Mouse (Mus musculus) midbrain, embryonic 14.5 days (tissue): ENCODE measurements around the gene Ttc30b. TPM values are rescaled to one million over a fixed set of nuclear protein-coding genes. Genes with fewer than 3 reads are reported as not detected.
A peak's percentile ranks its signal among the peaks of the same experiment; 100 is the strongest.
"Not testable (repeated sequence)": the region's sequence is repeated elsewhere in the genome, so short reads cannot be mapped to it uniquely, and the experiment has no call there.

Experiments
- ATAC-seq: fragments of 200-750 bp; cut with Nextera tagmentation; 2 replicates; pipeline ENCODE4 v1.8.0; 2017; ENCODE audit warnings: moderate number of reproducible peaks, moderate library complexity; ENCODE audit not compliant: low FRiP score, low TSS enrichment
- DNase-seq: peaks from one replicate; pipeline ENCODE4 v3.0.0-alpha.2; 2015
- H3K27ac ChIP-seq: fragments of 300-500 bp; sonication (generic); replicated peaks from 2 replicates; pipeline ENCODE4 v1.5.1; 2014; ENCODE audit warnings: mild to moderate bottlenecking, low read depth, low read length, moderate library complexity
- H3K27me3 ChIP-seq: fragments of 300-500 bp; sonication (generic); 2 replicates; pipeline ENCODE4 v1.6.1; 2014; ENCODE audit warnings: low read length, control low read depth, mixed read lengths; ENCODE audit not compliant: control insufficient read depth, insufficient read depth
- H3K36me3 ChIP-seq: fragments of 300-500 bp; sonication (generic); 2 replicates; pipeline ENCODE4 v1.6.1; 2014; ENCODE audit warnings: low read length, control low read depth; ENCODE audit not compliant: control insufficient read depth, insufficient read depth
- H3K4me1 ChIP-seq: fragments of 300-500 bp; sonication (generic); 2 replicates; pipeline ENCODE4 v1.6.1; 2014; ENCODE audit warnings: mild to moderate bottlenecking, antibody characterized with exemption, low read length, control low read depth; ENCODE audit not compliant: control insufficient read depth, insufficient read depth
- H3K4me2 ChIP-seq: fragments of 300-500 bp; sonication (generic); 2 replicates; pipeline ENCODE4 v1.6.1; 2014; ENCODE audit warnings: mild to moderate bottlenecking, low read length, moderate library complexity
- H3K4me3 ChIP-seq: fragments of 300-500 bp; sonication (generic); replicated peaks from 2 replicates; pipeline ENCODE4 v1.5.1; 2014; ENCODE audit warnings: low read depth, low read length
- H3K9ac ChIP-seq: fragments of 300-500 bp; sonication (generic); replicated peaks from 2 replicates; pipeline ENCODE4 v1.6.1; 2014; ENCODE audit warnings: mild to moderate bottlenecking, low read length, moderate library complexity
- H3K9me3 ChIP-seq: fragments of 300-500 bp; sonication (generic); 2 replicates; pipeline ENCODE4 v1.6.1; 2016; ENCODE audit warnings: low read length, control low read depth, mixed read lengths; ENCODE audit not compliant: control insufficient read depth
- WGBS: fragments of 180-500 bp; shearing (Covaris S2); extraction: QIAGEN DNeasy Blood & Tissue Kit; methylation state at CpG from one replicate; pipeline ENCODE4 v1.1.7; 2014; 5-methylcytosine and 5-hydroxymethylcytosine counted together
- polyA plus RNA-seq: library from polyadenylated mRNA; unstranded; fragments of >200 nt; fragmentation: Nextera tagmentation; extraction: Ambion mirVana; gene quantifications from 2 replicates; pipeline ENCODE4 v1.2.1, GENCODE M21; 2014

Gene Ttc30b
- polyA plus RNA-seq, 1 experiment from 2014 or later = 21.2 TPM

DNA sequence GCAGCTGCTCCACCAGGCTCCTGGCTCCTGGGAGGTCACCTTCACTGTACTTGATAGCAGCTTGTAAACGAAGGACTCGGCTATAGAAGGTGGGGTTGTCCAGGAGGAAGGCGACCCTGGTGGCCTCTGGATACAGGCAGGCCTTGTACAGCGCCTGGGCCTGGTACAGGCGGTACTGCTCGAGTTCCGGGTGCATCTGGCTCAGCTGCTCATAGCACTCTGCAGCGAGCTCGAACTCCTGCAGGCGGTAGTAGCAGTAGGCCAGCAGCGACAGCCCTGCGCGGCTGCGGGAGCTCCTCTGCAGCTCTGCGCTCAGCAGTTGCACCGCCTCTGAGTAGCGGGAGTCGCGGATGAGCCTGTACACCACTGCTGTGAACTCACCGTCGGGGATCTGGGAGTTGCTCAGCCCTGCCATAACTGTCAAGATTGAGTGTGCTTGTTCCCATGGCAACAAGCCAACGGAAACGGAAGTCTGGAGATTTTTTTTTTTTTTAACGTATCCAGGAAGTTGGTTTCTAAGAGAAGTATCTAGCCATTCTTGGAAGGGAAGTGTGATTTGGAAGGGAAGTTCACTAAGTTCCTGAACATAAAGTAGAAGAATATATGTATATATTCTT, 39.5 kb upstream of the Ttc30b start, which contains the start of gene Ttc30a2:
Ttc30a2 (minus strand) TSS at position 419 of the 617 bp plus-strand sequence.
- H3K36me3 ChIP-seq, H3K4me1 ChIP-seq, ATAC-seq, H3K27ac ChIP-seq, H3K9me3 ChIP-seq, H3K4me3 ChIP-seq, H3K4me2 ChIP-seq, H3K27me3 ChIP-seq, H3K9ac ChIP-seq: not testable (repeated sequence)
- peak; percentile 72 for DNase-seq
- WGBS = 26% methylated on average over 15 of the region's 24 CpGs

GRCm38 (mm10) chr2:75976070-75976469, 37.7 kb upstream of the Ttc30b start:
- ATAC-seq, H3K36me3 ChIP-seq, H3K4me1 ChIP-seq, DNase-seq, H3K4me3 ChIP-seq, H3K27me3 ChIP-seq, H3K9ac ChIP-seq, H3K9me3 ChIP-seq, H3K27ac ChIP-seq, H3K4me2 ChIP-seq: not testable (repeated sequence)
- WGBS = 89% methylated on average over 2 of the region's 2 CpGs

- Histone ChIP-seq H3K4me3 (no peak overlapping the region), H3K9me3 (no peaks in the 10 kb centered on the region), H3K9ac (no peak overlapping the region), H3K27ac (no peak overlapping the region), H3K4me1 (no peaks in the 10 kb centered on the region), H3K4me2 (no peak overlapping the region), H3K27me3 (no peaks in the 10 kb centered on the region), H3K36me3 (no peaks in the 10 kb centered on the region)
- WGBS = 74% methylated on average over 9 of the region's 9 CpGs
- ATAC-seq (no peak), DNase-seq (no peak)
Observed at GRCm38 (mm10) chr2:75974131-75974530, 35.7 kb upstream of the Ttc30b start.

- Histone ChIP-seq H3K27me3 (no peaks in the 10 kb centered on the region), H3K4me2 (peak overlapping the region; percentile 36), H3K4me1 (peaks cover 20% of the 10 kb centered on the region), H3K36me3 (no peaks in the 10 kb centered on the region), H3K9me3 (no peaks in the 10 kb centered on the region), H3K9ac (no peak overlapping the region; the same call in 1 of the 2 replicates), H3K27ac (no peak overlapping the region), H3K4me3 (no peak overlapping the region)
- ATAC-seq (no peak), DNase-seq (peak; percentile 82)
- 18% methylated on average over 5 of the region's 5 CpGs for WGBS
Observed at GRCm38 (mm10) chr2:75964972-75965371, 26.6 kb upstream of the Ttc30b start.

DNA sequence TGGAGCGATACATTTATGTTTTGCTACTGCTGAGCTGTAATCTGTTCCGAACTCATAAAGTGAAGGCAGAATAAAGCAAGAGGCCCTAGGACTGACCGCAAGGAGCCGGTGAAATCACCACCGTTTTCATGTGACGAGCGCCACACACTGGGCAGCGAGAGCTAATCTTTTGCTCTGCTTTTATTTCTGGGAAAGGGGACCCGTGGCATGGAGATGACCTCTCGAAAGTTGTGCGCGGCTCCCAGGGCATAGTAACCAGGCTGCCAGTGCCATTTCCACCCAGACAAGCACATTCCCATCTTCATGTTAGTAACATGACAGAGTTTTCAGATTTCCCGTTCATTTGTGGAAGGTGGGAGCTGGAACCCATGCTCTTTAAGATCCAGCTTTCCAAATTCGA, 26.1 kb upstream of the Ttc30b start:
- ATAC-seq (no peak), DNase-seq (peak; percentile 71)
- Histone ChIP-seq H3K4me2 (peak overlapping the region; percentile 36), H3K4me1 (peaks cover 24% of the 10 kb centered on the region), H3K36me3 (no peaks in the 10 kb centered on the region), H3K4me3 (no peak overlapping the region), H3K27ac (no peak overlapping the region), H3K9me3 (no peaks in the 10 kb centered on the region), H3K27me3 (no peaks in the 10 kb centered on the region), H3K9ac (peak overlapping the region; percentile 20; the same call in 1 of the 2 replicates)
- WGBS = 15% methylated on average over 14 of the region's 14 CpGs

GRCm38 (mm10) chr2:75964051-75964450, 25.7 kb upstream of the Ttc30b start:
- H3K9ac ChIP-seq = no peak overlapping the region
- DNase-seq (no peak), ATAC-seq (no peak)
- no peak overlapping the region for H3K27ac ChIP-seq
- H3K4me1 ChIP-seq = peaks cover 29% of the 10 kb centered on the region
- H3K4me3 ChIP-seq = no peak overlapping the region
- H3K9me3 ChIP-seq = no peaks in the 10 kb centered on the region
- peak overlapping the region; percentile 36; the same call in 1 of the 2 replicates for H3K4me2 ChIP-seq
- no peaks in the 10 kb centered on the region for H3K27me3 ChIP-seq
- H3K36me3 ChIP-seq = no peaks in the 10 kb centered on the region
- WGBS = 79% methylated on average over 5 of the region's 5 CpGs

GRCm38 (mm10) chr2:75963211-75963840, 24.9 kb upstream of the Ttc30b start:
- ATAC-seq = no peak
- peaks cover 30% of the 10 kb centered on the region for H3K4me1 ChIP-seq
- no peaks in the 10 kb centered on the region for H3K27me3 ChIP-seq
- DNase-seq = no peak
- H3K4me3 ChIP-seq = no peak overlapping the region
- WGBS = 39% methylated on average over 10 of the region's 10 CpGs
- no peak overlapping the region for H3K9ac ChIP-seq
- no peaks in the 10 kb centered on the region for H3K9me3 ChIP-seq
- no peak overlapping the region for H3K4me2 ChIP-seq
- H3K27ac ChIP-seq = no peak overlapping the region
- no peaks in the 10 kb centered on the region for H3K36me3 ChIP-seq

DNA sequence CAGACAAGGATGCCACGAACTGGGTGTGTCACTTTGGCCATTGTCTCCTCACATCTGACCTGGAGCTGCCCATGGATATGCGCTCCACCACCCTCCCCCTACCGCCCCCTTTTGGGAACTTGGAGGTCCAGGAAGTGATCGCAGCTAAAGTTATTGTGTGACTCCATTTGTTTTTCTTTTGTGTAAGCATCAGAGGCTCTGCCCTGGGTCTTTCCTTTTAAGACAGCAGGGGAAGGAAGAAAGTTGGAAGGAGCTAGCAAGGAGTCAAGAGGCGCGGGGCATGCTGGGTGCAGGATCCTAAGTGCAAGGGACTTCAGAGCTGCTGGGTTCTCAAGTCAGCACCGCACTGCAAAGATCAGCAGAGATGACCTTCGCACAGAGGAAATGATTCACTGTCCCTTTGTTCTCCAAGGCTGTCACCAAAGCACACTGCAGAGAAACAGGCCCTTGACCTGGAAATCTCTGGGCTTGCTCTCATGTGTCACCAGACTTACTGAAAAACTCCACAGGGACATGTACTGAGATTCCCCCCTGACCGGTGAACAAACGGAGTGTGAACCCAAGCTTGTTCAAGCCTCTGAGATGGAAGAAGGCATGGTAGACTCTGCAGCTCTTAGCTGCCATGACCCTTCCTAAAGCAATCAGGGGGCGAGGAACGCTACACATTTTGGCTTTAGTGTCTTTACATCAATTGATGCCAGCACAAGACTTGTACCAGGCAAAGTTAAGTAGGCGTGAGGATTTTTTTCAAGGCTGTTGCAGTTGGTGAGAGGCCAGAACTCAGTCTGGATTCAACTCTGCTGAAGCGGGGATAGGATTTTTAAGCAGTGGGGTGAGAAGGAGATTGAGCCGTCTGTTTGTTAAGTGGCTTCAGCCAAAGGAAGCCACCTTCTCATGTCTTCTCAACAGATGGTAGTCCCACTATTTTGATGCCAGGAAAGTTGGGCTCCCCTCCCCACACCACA, 22.3 kb upstream of the Ttc30b start:
- Histone ChIP-seq H3K9ac (peak overlapping the region; percentile 36; the same call in 1 of the 2 replicates), H3K4me2 (peak overlapping the region; percentile 45), H3K9me3 (no peaks in the 10 kb centered on the region), H3K4me1 (peaks cover 30% of the 10 kb centered on the region), H3K27ac (peak overlapping the region; percentile 67), H3K36me3 (no peaks in the 10 kb centered on the region), H3K4me3 (no peak overlapping the region), H3K27me3 (no peaks in the 10 kb centered on the region)
- ATAC-seq (no peak), DNase-seq (no peak)
- 57% methylated on average over 15 of the region's 15 CpGs for WGBS
